Comparison of ENCODE assay signal across 8 mouse cellular contexts in genomic region chr13:113031792-113032571, GRCm38 (mm10). TPM values are rescaled to one million over a fixed set of nuclear protein-coding genes. Genes with fewer than 3 reads are reported as not detected.
A peak's percentile ranks its signal among the peaks of the same experiment; 100 is the strongest.
DNase-seq lines count a peak whose midpoint lies in the region; ATAC-seq and TF ChIP-seq lines count a peak whose summit lies in the region.

No protein-coding gene starts in this region.

- peak overlapping the region; percentile 71 for H3K9ac ChIP-seq in forebrain, embryonic 13.5 days
- H3K9ac ChIP-seq in midbrain, embryonic 14.5 days (replicated peaks; ENCODE audit: low read length) = peak overlapping the region; percentile 67

- WGBS in forebrain, embryonic 13.5 days = under 1% methylated on average over 40 of the region's 40 CpGs
- under 1% methylated on average over 40 of the region's 40 CpGs for WGBS in midbrain, embryonic 14.5 days

- ATAC-seq in forebrain, embryonic 13.5 days = peak; percentile 57
- ATAC-seq in midbrain, embryonic 14.5 days (ENCODE audit: low FRiP score, low TSS enrichment) = peak; percentile 68
- no peak for ATAC-seq in monocyte, adult 5-6 weeks (replicated peaks; ENCODE audit: insufficient number of reproducible peaks, low FRiP score, low TSS enrichment, poor library complexity, severe bottlenecking)

- peaks cover 24% of the 10 kb centered on the region for H3K4me1 ChIP-seq in forebrain, embryonic 13.5 days
- H3K4me1 ChIP-seq in midbrain, embryonic 14.5 days (ENCODE audit: control insufficient read depth, insufficient read depth, low read length) = peaks cover 12% of the 10 kb centered on the region

- TF ChIP-seq CTCF in brain, embryonic 14.5 days (IDR thresholded peaks at IDR 0.05; ENCODE audit: borderline replicate concordance, extremely low read depth, insufficient read depth, insufficient read length) = no peak

- TF ChIP-seq POLR2A in brain, embryonic 14.5 days (IDR thresholded peaks at IDR 0.05; ENCODE audit: borderline replicate concordance, extremely low read depth, insufficient read depth, insufficient read length, poor library complexity, severe bottlenecking) = peak; percentile 39; the same call in 1 of the 2 replicates

- H3K36me3 ChIP-seq in forebrain, embryonic 13.5 days (ENCODE audit: poor library complexity, severe bottlenecking) = no peaks in the 10 kb centered on the region
- no peaks in the 10 kb centered on the region for H3K36me3 ChIP-seq in midbrain, embryonic 14.5 days (ENCODE audit: control insufficient read depth, insufficient read depth, low read length)

- peak; percentile 22 to 51 for DNase-seq in left cerebral cortex, adult 18-20 months (ENCODE audit: low spot score in 2 of 2)
- DNase-seq in left cerebral cortex, adult 11 months (ENCODE audit: low spot score) = no peak
- peak; percentile 89 for DNase-seq in brain, embryonic 14.5 days (ENCODE audit: low read depth)
- peak; percentile 15 to 44 for DNase-seq in left cerebral cortex, postnatal 14 days (ENCODE audit: low spot score in 2 of 2)
- peak; percentile 88 for DNase-seq in midbrain, embryonic 14.5 days
- DNase-seq in testis, postnatal 10 days (ENCODE audit: low spot score) = peak; percentile 49

- 0 out of 2 replicates have a peak overlapping the region, but pooled peaks have one; percentile 10 for H3K27ac ChIP-seq in forebrain, embryonic 13.5 days
- H3K27ac ChIP-seq in midbrain, embryonic 14.5 days (replicated peaks; ENCODE audit: low read depth, low read length) = peak overlapping the region; percentile 88

- peaks cover 59% of the 10 kb centered on the region for H3K27me3 ChIP-seq in forebrain, embryonic 13.5 days
- H3K27me3 ChIP-seq in midbrain, embryonic 14.5 days (ENCODE audit: control insufficient read depth, insufficient read depth, low read length) = peaks cover 28% of the 10 kb centered on the region; the same call in 1 of the 2 replicates

- peak overlapping the region; percentile 77 for H3K4me2 ChIP-seq in forebrain, embryonic 13.5 days
- H3K4me2 ChIP-seq in midbrain, embryonic 14.5 days (ENCODE audit: low read length) = peak overlapping the region; percentile 81

- H3K9me3 ChIP-seq in forebrain, embryonic 13.5 days (replicated peaks) = no peaks in the 10 kb centered on the region
- H3K9me3 ChIP-seq in midbrain, embryonic 14.5 days (ENCODE audit: control insufficient read depth, low read length) = no peaks in the 10 kb centered on the region

- peak overlapping the region; percentile 56 for H3K4me3 ChIP-seq in forebrain, embryonic 13.5 days
- peak overlapping the region; percentile 59 for H3K4me3 ChIP-seq in midbrain, embryonic 14.5 days (replicated peaks; ENCODE audit: low read depth, low read length)

- intact Hi-C loops in left cerebral cortex, postnatal 14 days (cut with DNase I) = loop anchor here (5.0 to 10.0 kb wide), 2 partner anchors 45 to 107 kb away; partner anchors contain the start of genes Ccno, Dhx29 and Mtrex

RNA-seq across cellular contexts. Expression of gene Cdc20b, which starts 2.9 kb away (rescaled TPM):
- not detected for total RNA-seq in left cerebral cortex, adult 18-20 months (2021)
- 0.86 and 1.1 TPM in 2 replicates for polyA plus RNA-seq in brain, embryonic 14.5 days (2012; rRNA removed)
- polyA plus RNA-seq in forebrain, embryonic 13.5 days (2015; fragmentation: Nextera tagmentation; extraction: Ambion mirVana) = 0.63 and 0.92 TPM in 2 replicates
- total RNA-seq in left cerebral cortex, postnatal 14 days (2021) = not detected
- polyA plus RNA-seq in midbrain, embryonic 14.5 days (2014; fragmentation: Nextera tagmentation; extraction: Ambion mirVana) = 0.13 and 0.75 TPM in 2 replicates
- 1.0 to 11.5 TPM (median 6.1 TPM) in 3 replicates for total RNA-seq in monocyte, adult 5-6 weeks (2017)

RNA-seq across cellular contexts. Expression of gene Gpx8, which starts 14.2 kb away (rescaled TPM):
- 1 to 10 TPM; 5.2 to 6.0 TPM for total RNA-seq in left cerebral cortex, adult 18-20 months (2021)
- 25.5 and 30.1 TPM in 2 replicates for polyA plus RNA-seq in brain, embryonic 14.5 days (2012; rRNA removed)
- 62.8 and 63.5 TPM in 2 replicates for polyA plus RNA-seq in forebrain, embryonic 13.5 days (2015; fragmentation: Nextera tagmentation; extraction: Ambion mirVana)
- total RNA-seq in left cerebral cortex, postnatal 14 days (2021) = 10 to 100 TPM; 12.5 to 14.1 TPM
- 35.3 and 53.0 TPM in 2 replicates for polyA plus RNA-seq in midbrain, embryonic 14.5 days (2014; fragmentation: Nextera tagmentation; extraction: Ambion mirVana)
- 8.4 to 18.8 TPM (median 16.9 TPM) in 3 replicates for total RNA-seq in monocyte, adult 5-6 weeks (2017)

RNA-seq across cellular contexts. Expression of gene Mcidas, which starts 38.3 kb away (rescaled TPM):
- total RNA-seq in left cerebral cortex, adult 18-20 months (2021) = under 1 TPM; 0.30 to 0.45 TPM
- polyA plus RNA-seq in brain, embryonic 14.5 days (2012; rRNA removed) = 0.85 and 1.1 TPM in 2 replicates
- polyA plus RNA-seq in forebrain, embryonic 13.5 days (2015; fragmentation: Nextera tagmentation; extraction: Ambion mirVana) = 1.4 and 2.4 TPM in 2 replicates
- under 1 TPM; 0.20 to 0.36 TPM for total RNA-seq in left cerebral cortex, postnatal 14 days (2021)
- polyA plus RNA-seq in midbrain, embryonic 14.5 days (2014; fragmentation: Nextera tagmentation; extraction: Ambion mirVana) = 0.22 and 0.27 TPM in 2 replicates
- not detected in 3 replicates for total RNA-seq in monocyte, adult 5-6 weeks (2017)

RNA-seq across cellular contexts. Expression of gene Ccno, which starts 44.4 kb away (rescaled TPM):
- total RNA-seq in left cerebral cortex, adult 18-20 months (2021) = 1 to 10 TPM; 1.4 to 1.9 TPM
- 3.0 and 3.8 TPM in 2 replicates for polyA plus RNA-seq in brain, embryonic 14.5 days (2012; rRNA removed)
- 1.9 and 4.4 TPM in 2 replicates for polyA plus RNA-seq in forebrain, embryonic 13.5 days (2015; fragmentation: Nextera tagmentation; extraction: Ambion mirVana)
- 1 to 10 TPM; 1.1 to 2.1 TPM for total RNA-seq in left cerebral cortex, postnatal 14 days (2021)
- 0.57 and 0.58 TPM in 2 replicates for polyA plus RNA-seq in midbrain, embryonic 14.5 days (2014; fragmentation: Nextera tagmentation; extraction: Ambion mirVana)
- 0.48 to 1.8 TPM (median 0.49 TPM) in 3 replicates for total RNA-seq in monocyte, adult 5-6 weeks (2017)
